Mouse (Mus musculus): ENCODE data around the gene S1pr1.

DNA sequence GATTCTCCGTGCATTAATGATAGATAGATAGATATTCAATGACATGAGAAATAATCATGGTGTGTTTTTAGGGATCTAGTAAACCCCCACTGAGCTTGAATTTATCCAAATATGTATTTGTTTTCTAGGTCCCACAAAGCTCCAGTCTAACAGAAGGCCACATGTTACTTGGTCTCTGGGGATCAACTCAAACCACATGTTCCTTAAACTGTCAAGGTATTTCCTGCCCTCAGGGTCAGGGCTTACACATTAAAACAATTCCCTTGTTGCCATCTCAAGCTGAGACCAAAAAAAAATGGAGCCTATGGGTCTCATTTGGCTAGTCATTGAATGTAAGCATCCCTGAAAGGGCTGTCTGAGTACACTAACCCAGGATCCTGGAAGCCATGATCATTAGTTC is 33.7 kb downstream of the S1pr1 start:
- TF ChIP-seq USF1 (IDR thresholded peaks at IDR 0.05; ENCODE audit: low read depth): no peak
- no peak for TF ChIP-seq POLR2A (IDR thresholded peaks at IDR 0.05; ENCODE audit: insufficient read length, low read depth)
- TF ChIP-seq MAX (IDR thresholded peaks at IDR 0.05; ENCODE audit: low read depth): no peak
- no peak for TF ChIP-seq MYOG (IDR thresholded peaks at IDR 0.05; ENCODE audit: control insufficient read depth in 1 of 3, insufficient read depth in 1 of 3, insufficient read length in 2 of 3, low read depth in 2 of 3)
- TF ChIP-seq TCF12 (IDR thresholded peaks at IDR 0.05; ENCODE audit: insufficient read depth, poor library complexity, severe bottlenecking): no peak
- TF ChIP-seq POLR2AphosphoS2 (IDR thresholded peaks at IDR 0.05; ENCODE audit: insufficient read length, low read depth): no peak
